Mouse (Mus musculus): ENCODE data around the gene Gm26558. TPM values are rescaled to one million over a fixed set of nuclear protein-coding genes. Genes with fewer than 3 reads are reported as not detected.

Gm26558 gene
- polyA plus RNA-seq, 1 experiment from 2014 or later = 3.0 TPM

DNA sequence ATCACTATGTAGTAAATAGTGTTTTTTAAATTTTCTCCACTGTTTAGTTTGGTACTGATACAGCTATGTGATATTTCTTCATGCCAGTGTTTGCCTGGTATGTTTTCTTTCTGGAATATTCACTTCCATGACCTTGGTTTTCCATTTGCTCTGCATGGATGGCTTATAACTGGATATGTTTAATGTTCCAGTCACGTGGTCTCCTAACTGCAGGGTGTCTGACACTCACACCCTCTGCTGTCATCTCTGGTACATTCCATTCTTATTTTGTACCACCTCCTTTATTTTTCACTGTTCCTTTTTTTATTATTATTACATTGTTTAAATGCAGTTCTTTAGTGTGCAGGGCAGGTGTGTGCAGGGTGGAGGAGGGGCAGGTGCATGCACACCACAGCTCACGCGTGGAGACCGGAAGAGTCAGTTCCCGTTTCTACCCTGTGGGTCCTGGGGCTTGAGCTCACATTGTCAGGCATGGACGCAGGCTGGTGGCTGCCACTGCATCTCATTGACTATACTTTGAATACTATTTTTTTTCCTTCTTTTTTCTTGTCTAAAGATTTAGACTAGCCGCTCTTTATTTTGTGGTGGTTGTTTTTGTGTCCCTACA lies 47.1 kb downstream of the Gm26558 start:
- 87% methylated on average over 7 of the region's 7 CpGs for WGBS

More for the DNA sequence above, 47.1 kb downstream of the Gm26558 start:
- Histone ChIP-seq H3K4me1 (no peaks in the 10 kb centered on the region), H3K27ac (replicated peaks) (no peak overlapping the region), H3K36me3 (no peaks in the 10 kb centered on the region), H3K27me3 (ENCODE audit: low read depth, poor library complexity, severe bottlenecking) (no peaks in the 10 kb centered on the region), H3K4me3 (no peak overlapping the region), H3K9me3 (replicated peaks) (peaks cover 2% of the 10 kb centered on the region; the same call in 1 of the 2 replicates)
- no peak for DNase-seq (ENCODE audit: low spot score)

Other genes starting within 250 kb of the Gm26558 start
- gene Sp5, start 187.2 kb downstream of the Gm26558 start, polyA plus RNA-seq (2016; fragmentation: Nextera tagmentation; extraction: Ambion mirVana) = 12.9 and 15.9 TPM in 2 replicates
- 1.9 and 2.2 TPM in 2 replicates for gene Erich2, start 153.3 kb downstream of the Gm26558 start, polyA plus RNA-seq (2016; fragmentation: Nextera tagmentation; extraction: Ambion mirVana)
- 2.6 and 7.9 TPM in 2 replicates for gene Gad1, start 109.0 kb downstream of the Gm26558 start, polyA plus RNA-seq (2016; fragmentation: Nextera tagmentation; extraction: Ambion mirVana)
- 151 and 159 TPM in 2 replicates for gene Gorasp2, start 532 bp downstream of the Gm26558 start, polyA plus RNA-seq (2016; fragmentation: Nextera tagmentation; extraction: Ambion mirVana)
- 30.1 and 30.5 TPM in 2 replicates for gene Tlk1, start 163.6 kb upstream of the Gm26558 start, polyA plus RNA-seq (2016; fragmentation: Nextera tagmentation; extraction: Ambion mirVana)

All from midbrain, embryonic 10.5 days (tissue).